ENCODE assay signal across 9 mouse cellular contexts in genomic region chr14:12529961-12530542, GRCm38 (mm10).
DNase-seq lines count a peak whose midpoint lies in the region; ATAC-seq and TF ChIP-seq lines count a peak whose summit lies in the region.
"Had no signal": no experiment of that assay in that cellular context is flagged by ENCODE, and none has a peak within 500 bp of the region (broad histone marks: within the 10 kb centered on the region; RNA-seq: fewer than 3 reads in every experiment).

No protein-coding gene starts in this region.

- in situ Hi-C loops in Patski (cut with MboI; ENCODE audit: low pct_unique_long_range_greater_than_20kb) = loop anchor here (5.0 to 10.0 kb wide), 3 partner anchors 233 to 383 kb away; no protein-coding TSS in a partner anchor

- 11% methylated on average over 11 of the region's 11 CpGs for WGBS in forebrain, embryonic 10.5 days
- WGBS in hindbrain, postnatal 0 days = 7% methylated on average over 11 of the region's 11 CpGs
- WGBS in stomach, embryonic 16.5 days = 14% methylated on average over 11 of the region's 11 CpGs

- no peak overlapping the region for H3K9ac ChIP-seq in hindbrain, postnatal 0 days (replicated peaks; ENCODE audit: low read length)
- H3K9ac ChIP-seq in stomach, embryonic 16.5 days (ENCODE audit: low read length) = no peak overlapping the region

- CTCF ChIA-PET in Patski (lab: Charles Lee) = interaction anchor here (1.0 to 2.1 kb wide), 3 partner anchors 18 to 377 kb away, joined by 3 to 6 read pairs (median 5); no protein-coding TSS in a partner anchor

- H3K27ac ChIP-seq in forebrain, embryonic 10.5 days = peak overlapping the region; percentile 49; the same call in 1 of the 2 replicates
- H3K27ac ChIP-seq in hindbrain, postnatal 0 days = no peak overlapping the region
- H3K27ac ChIP-seq in stomach, embryonic 16.5 days (ENCODE audit: low read length) = no peak overlapping the region

- no peaks in the 10 kb centered on the region for H3K36me3 ChIP-seq in forebrain, embryonic 10.5 days (replicated peaks)
- H3K36me3 ChIP-seq in hindbrain, postnatal 0 days (ENCODE audit: insufficient read depth, low read length) = peaks cover 11% of the 10 kb centered on the region; the same call in 1 of the 2 replicates
- no peaks in the 10 kb centered on the region for H3K36me3 ChIP-seq in stomach, embryonic 16.5 days (ENCODE audit: control insufficient read depth, insufficient read depth, low read length)

- H3K4me3 ChIP-seq in forebrain, embryonic 10.5 days = no peak overlapping the region
- H3K4me3 ChIP-seq in hindbrain, postnatal 0 days (ENCODE audit: low read length) = no peak overlapping the region
- no peak overlapping the region for H3K4me3 ChIP-seq in stomach, embryonic 16.5 days (replicated peaks; ENCODE audit: low read length)
- H3K4me3 ChIP-seq: erythroblast, embryonic 14.5 days had no signal

- peaks cover 11% of the 10 kb centered on the region for H3K27me3 ChIP-seq in Patski
- H3K27me3 ChIP-seq in forebrain, embryonic 10.5 days (ENCODE audit: poor library complexity, severe bottlenecking) = peaks cover 45% of the 10 kb centered on the region
- H3K27me3 ChIP-seq in hindbrain, postnatal 0 days (ENCODE audit: insufficient read depth, low read length) = no peaks in the 10 kb centered on the region
- H3K27me3 ChIP-seq in stomach, embryonic 16.5 days (ENCODE audit: control insufficient read depth, insufficient read depth, low read length) = no peaks in the 10 kb centered on the region

- no peak for DNase-seq in Patski (ENCODE audit: low read depth, low spot score)
- DNase-seq in brain, adult 2 months (ENCODE audit: low read depth, low spot score) = peak; percentile 79
- DNase-seq in forebrain, embryonic 10.5 days (ENCODE audit: extremely low spot score, low spot score) = peak; percentile 77
- peak; percentile 84 for DNase-seq in hindbrain, postnatal 0 days (ENCODE audit: low spot score)
- DNase-seq in layer of hippocampus, postnatal 14 days (ENCODE audit: low spot score in 2 of 2) = peak; percentile 41 to 73
- DNase-seq in mesoderm, embryonic 11.5 days (ENCODE audit: low read depth, low spot score) = peak; percentile 82
- DNase-seq in thymus, adult 18-20 months = no peak

- peak overlapping the region; percentile 8; the same call in 1 of the 2 replicates for H3K4me2 ChIP-seq in hindbrain, postnatal 0 days (ENCODE audit: low read depth, low read length)
- peak overlapping the region; percentile 16; the same call in 1 of the 2 replicates for H3K4me2 ChIP-seq in stomach, embryonic 16.5 days (ENCODE audit: low read depth, low read length)

- no peaks in the 10 kb centered on the region for H3K9me3 ChIP-seq in forebrain, embryonic 10.5 days
- no peaks in the 10 kb centered on the region for H3K9me3 ChIP-seq in hindbrain, postnatal 0 days (ENCODE audit: low read length)
- H3K9me3 ChIP-seq in stomach, embryonic 16.5 days (replicated peaks; ENCODE audit: control insufficient read depth, low read length) = no peaks in the 10 kb centered on the region

- POLR2A ChIA-PET in Patski (lab: Charles Lee) = no interaction called here

- H3K4me1 ChIP-seq in forebrain, embryonic 10.5 days = peaks cover 24% of the 10 kb centered on the region
- H3K4me1 ChIP-seq in hindbrain, postnatal 0 days (ENCODE audit: insufficient read depth, low read length) = no peaks in the 10 kb centered on the region
- no peaks in the 10 kb centered on the region for H3K4me1 ChIP-seq in stomach, embryonic 16.5 days (ENCODE audit: control insufficient read depth, insufficient read depth, low read length)

- TF ChIP-seq CTCF in Patski (IDR thresholded peaks at IDR 0.05) = peak; percentile 77
- TF ChIP-seq CTCF in hindbrain, postnatal 0 days (IDR thresholded peaks at IDR 0.05; ENCODE audit: low read depth) = peak; percentile 86

- ATAC-seq in Patski = peak; percentile 60
- peak; percentile 70 for ATAC-seq in hindbrain, postnatal 0 days
- 0 out of 2 replicates have a peak, but pooled peaks have one; percentile 50 for ATAC-seq in stomach, embryonic 16.5 days (ENCODE audit: insufficient read depth, low FRiP score)

Comparison
In these comparisons a context has a peak if more than half of its experiments do, and no peak if none do; other contexts are left out.
1. DNase-seq: peak in brain, adult 2 months (single experiment), forebrain, embryonic 10.5 days (single experiment), hindbrain, postnatal 0 days (single experiment), layer of hippocampus, postnatal 14 days (2 of 2) and mesoderm, embryonic 11.5 days (single experiment); none in Patski (single experiment) and thymus, adult 18-20 months (0 of 2).
2. Peak in every context shown above with its lines, with median percentiles within 50 percentile points of each other: ATAC-seq.